Mouse (Mus musculus) adrenal gland, postnatal 4 days (tissue): ENCODE data around the gene Ywhag. TPM values are rescaled to one million over a fixed set of nuclear protein-coding genes. Genes with fewer than 3 reads are reported as not detected.

Experiments used
- DNase-seq, 2 experiments: peaks; one replicate each; pipeline ENCODE4 v3.0.0; 2021 to 2022; ENCODE audit warnings: low spot score in 2 of 2, mixed read lengths in 2 of 2
- total RNA-seq, 2 experiments: library from RNA; stranded (reverse); gene quantifications; 2 replicates each; pipeline ENCODE4 v1.2.3; 2021

Gene Ywhag
- total RNA-seq, 2 experiments from 2014 or later: 285 to 303 TPM

- no peak for DNase-seq
Observed at GRCm38 (mm10) chr5:135890323-135890722, 44.1 kb downstream of the Ywhag start.

GRCm38 (mm10) chr5:135888405-135889215, 45.8 kb downstream of the Ywhag start:
- no peak for DNase-seq

GRCm38 (mm10) chr5:135887675-135888102, 46.7 kb downstream of the Ywhag start, which contains the start of gene Hspb1:
TSS of gene Hspb1 (plus strand) at chr5:135887919.
- DNase-seq: no peak

- no peak for DNase-seq
Observed at GRCm38 (mm10) chr5:135884641-135885040, 49.8 kb downstream of the Ywhag start.

GRCm38 (mm10) chr5:135879449-135880158, 54.8 kb downstream of the Ywhag start:
- peak in 1 of 2 experiments; percentile 60 for DNase-seq

GRCm38 (mm10) chr5:135877831-135878231, 56.6 kb downstream of the Ywhag start:
- no peak for DNase-seq

- DNase-seq: no peak
Observed at GRCm38 (mm10) chr5:135877180-135877579, 57.2 kb downstream of the Ywhag start.

- DNase-seq: no peak
Observed at GRCm38 (mm10) chr5:135873753-135874152, 60.7 kb downstream of the Ywhag start.

- no peak for DNase-seq
Observed at GRCm38 (mm10) chr5:135872996-135873395, 61.4 kb downstream of the Ywhag start.

- no peak for DNase-seq
Observed at GRCm38 (mm10) chr5:135870505-135870904, 63.9 kb downstream of the Ywhag start.

GRCm38 (mm10) chr5:135869661-135870423, 64.6 kb downstream of the Ywhag start:
- DNase-seq: no peak

- DNase-seq: no peak
Observed at GRCm38 (mm10) chr5:135868653-135869052, 65.8 kb downstream of the Ywhag start.

- no peak for DNase-seq
Observed at GRCm38 (mm10) chr5:135867637-135868593, 66.5 kb downstream of the Ywhag start.

GRCm38 (mm10) chr5:135866662-135867061, 67.8 kb downstream of the Ywhag start:
- no peak for DNase-seq

Other genes with a start within 250 kb of the Ywhag start
- 10 to 100 TPM; 46.8 to 53.9 TPM for gene Tmem120a, start 190.2 kb downstream of the Ywhag start, total RNA-seq
- gene Styxl1, start 156.2 kb downstream of the Ywhag start, total RNA-seq: 1 to 10 TPM; 1.6 to 1.7 TPM
- gene Mdh2, start 156.1 kb downstream of the Ywhag start, total RNA-seq: 100 to 1,000 TPM; 433 to 459 TPM
- 1 to 10 TPM; 7.5 to 7.9 TPM for gene Srrm3, start 127.7 kb downstream of the Ywhag start, total RNA-seq
- gene Hspb1, start 46.7 kb downstream of the Ywhag start, total RNA-seq: 10 to 100 TPM; 49.4 to 56.5 TPM
- 1 to 10 TPM; 6.7 to 8.1 TPM for gene Ssc4d, start 39.9 kb upstream of the Ywhag start, total RNA-seq
- under 1 TPM in 1 of 2 experiments, not detected in 1; 0.45 TPM for gene Zp3, start 45.5 kb upstream of the Ywhag start, total RNA-seq
- 10 to 100 TPM; 18.6 to 19.0 TPM for gene Dtx2, start 60.2 kb upstream of the Ywhag start, total RNA-seq
- 10 to 100 TPM; 14.2 to 15.0 TPM for gene Upk3b, start 103.9 kb upstream of the Ywhag start, total RNA-seq
- gene Upk3bl, start 119.9 kb upstream of the Ywhag start, total RNA-seq: under 1 TPM in 1 of 2 experiments, not detected in 1; 0.78 TPM
- 10 to 100 TPM; 15.2 to 19.6 TPM for gene Rasa4, start 149.3 kb upstream of the Ywhag start, total RNA-seq
- 10 to 100 TPM; 94.6 to 96.8 TPM for gene Polr2j, start 182.0 kb upstream of the Ywhag start, total RNA-seq
- gene Lrwd1, start 201.5 kb upstream of the Ywhag start, total RNA-seq: 10 to 100 TPM; 17.6 to 21.0 TPM
- 10 to 100 TPM; 10.2 to 11.5 TPM for gene Alkbh4, start 201.5 kb upstream of the Ywhag start, total RNA-seq
- gene Orai2, start 236.1 kb upstream of the Ywhag start, total RNA-seq: 1 to 10 TPM; 6.5 to 7.3 TPM